Mouse (Mus musculus) urinary bladder, adult 2 months (tissue): ENCODE measurements around the gene Rbfox3. TPM values are rescaled to one million over a fixed set of nuclear protein-coding genes. Genes with fewer than 3 reads are reported as not detected.
"Not testable (repeated sequence)": the region's sequence is repeated elsewhere in the genome, so short reads cannot be mapped to it uniquely, and the experiment has no call there.

Experiments
- DNase-seq: peaks from one replicate; pipeline ENCODE4 v3.0.0; 2022; ENCODE audit warnings: low spot score
- polyA plus RNA-seq: library from polyadenylated mRNA; depleted of rRNA; stranded (reverse); fragments of >200 nt; gene quantifications from 2 replicates; pipeline ENCODE4 v1.2.3, GENCODE M21; 2012

Rbfox3 gene
- polyA plus RNA-seq, 1 experiment = 23.3 TPM

- DNase-seq = no peak
These were observed 85.9 kb downstream of the Rbfox3 start for GRCm38 (mm10) chr11:118825280-118826094.

- DNase-seq = no peak
These were observed 90.0 kb downstream of the Rbfox3 start for GRCm38 (mm10) chr11:118821353-118821752.

GRCm38 (mm10) chr11:118818528-118818927 is 92.9 kb downstream of the Rbfox3 start:
- no peak for DNase-seq

- DNase-seq = no peak
These were observed 96.3 kb downstream of the Rbfox3 start for GRCm38 (mm10) chr11:118815118-118815517.

GRCm38 (mm10) chr11:118813942-118814341 is 97.5 kb downstream of the Rbfox3 start:
- DNase-seq = no peak

- DNase-seq = no peak
These were observed 100.0 kb downstream of the Rbfox3 start for GRCm38 (mm10) chr11:118811404-118811803.

GRCm38 (mm10) chr11:118807511-118807910 is 103.9 kb downstream of the Rbfox3 start:
- no peak for DNase-seq

GRCm38 (mm10) chr11:118794856-118795602 is 116.4 kb downstream of the Rbfox3 start:
- DNase-seq = no peak

GRCm38 (mm10) chr11:118793639-118794021 is 117.8 kb downstream of the Rbfox3 start:
- no peak for DNase-seq

- no peak for DNase-seq
These were observed 118.3 kb downstream of the Rbfox3 start for GRCm38 (mm10) chr11:118792916-118793638.

GRCm38 (mm10) chr11:118792163-118792915 is 119.1 kb downstream of the Rbfox3 start:
- no peak for DNase-seq

GRCm38 (mm10) chr11:118791391-118791790 is 120.0 kb downstream of the Rbfox3 start:
- DNase-seq = no peak

- no peak for DNase-seq
These were observed 123.3 kb downstream of the Rbfox3 start for GRCm38 (mm10) chr11:118788091-118788490.

- no peak for DNase-seq
These were observed 128.7 kb downstream of the Rbfox3 start for GRCm38 (mm10) chr11:118782677-118783076.

GRCm38 (mm10) chr11:118775753-118776152 is 135.6 kb downstream of the Rbfox3 start:
- DNase-seq = no peak

GRCm38 (mm10) chr11:118774777-118775176 is 136.6 kb downstream of the Rbfox3 start:
- DNase-seq = not testable (repeated sequence)

- DNase-seq = no peak
These were observed 138.3 kb downstream of the Rbfox3 start for GRCm38 (mm10) chr11:118773076-118773583.

GRCm38 (mm10) chr11:118771358-118771757 is 140.0 kb downstream of the Rbfox3 start:
- DNase-seq = no peak

GRCm38 (mm10) chr11:118770789-118771188 is 140.6 kb downstream of the Rbfox3 start:
- DNase-seq = no peak

GRCm38 (mm10) chr11:118769542-118769941 is 141.9 kb downstream of the Rbfox3 start:
- no peak for DNase-seq

- DNase-seq = no peak
These were observed 143.0 kb downstream of the Rbfox3 start for GRCm38 (mm10) chr11:118768441-118768840.
